25 mouse cellular contexts compared by ENCODE assay signal in genomic region chr12:16378501-16378900, GRCm38 (mm10).
DNase-seq lines count a peak whose midpoint lies in the region; ATAC-seq lines count a peak whose summit lies in the region.
"Had no signal": no experiment of that assay in that cellular context is flagged by ENCODE, and none has a peak within 500 bp of the region (broad histone marks: within the 10 kb centered on the region; RNA-seq: fewer than 3 reads in every experiment).

No protein-coding gene starts in this region.

- no peak for DNase-seq in neural tube, embryonic 10.5 days (ENCODE audit: extremely low spot score, low spot score)
- peak; percentile 74 for DNase-seq in 3T3-L1 (ENCODE audit: low read depth, low spot score)
- peak; percentile 48 for DNase-seq in MN1 (ENCODE audit: low spot score)
- DNase-seq in fat pad, adult 2 months (ENCODE audit: extremely low read depth, low read depth, low spot score) = peak; percentile 84
- no peak for DNase-seq in layer of hippocampus, adult 9-11 months
- no peak for DNase-seq in right cerebral cortex, postnatal 10 days (ENCODE audit: low spot score in 2 of 2)
- DNase-seq in heart, adult 18-20 months = no peak
- DNase-seq: adrenal gland, adult 8-10 months; adrenal gland, postnatal 14 days; adrenal gland, postnatal 36 days; B cell, adult 2 months; cerebellum, adult 11-12 months; cerebellum, adult 2 months; cerebellum, adult 9-10 months; cerebellum, postnatal 25 days had no signal

- 62% methylated on average over 3 of the region's 3 CpGs for WGBS in neural tube, embryonic 15.5 days

- no peaks in the 10 kb centered on the region for H3K36me3 ChIP-seq in neural tube, embryonic 15.5 days
- H3K36me3 ChIP-seq: embryonic facial prominence, embryonic 13.5 days; forebrain, embryonic 10.5 days; forebrain, embryonic 12.5 days; G1E had no signal

- no peak overlapping the region for H3K4me3 ChIP-seq in neural tube, embryonic 15.5 days (replicated peaks)
- H3K4me3 ChIP-seq: embryonic facial prominence, embryonic 13.5 days; forebrain, embryonic 10.5 days; forebrain, embryonic 12.5 days had no signal

- H3K9ac ChIP-seq in neural tube, embryonic 15.5 days (replicated peaks) = no peak overlapping the region
- H3K9ac ChIP-seq: embryonic facial prominence, embryonic 13.5 days; forebrain, embryonic 12.5 days had no signal

- no peak overlapping the region for H3K27ac ChIP-seq in neural tube, embryonic 15.5 days (replicated peaks)
- H3K27ac ChIP-seq: embryonic facial prominence, embryonic 13.5 days; forebrain, embryonic 10.5 days; forebrain, embryonic 12.5 days had no signal

- no peaks in the 10 kb centered on the region for H3K27me3 ChIP-seq in neural tube, embryonic 15.5 days (replicated peaks)
- H3K27me3 ChIP-seq: CH12.LX; embryonic facial prominence, embryonic 13.5 days; forebrain, embryonic 12.5 days; Patski had no signal

- H3K4me1 ChIP-seq in neural tube, embryonic 15.5 days = no peaks in the 10 kb centered on the region
- H3K4me1 ChIP-seq: forebrain, embryonic 10.5 days; forebrain, embryonic 12.5 days had no signal

- H3K4me2 ChIP-seq in neural tube, embryonic 15.5 days = no peak overlapping the region
- H3K4me2 ChIP-seq: embryonic facial prominence, embryonic 13.5 days; forebrain, embryonic 12.5 days had no signal

- H3K9me3 ChIP-seq in neural tube, embryonic 15.5 days (replicated peaks) = no peaks in the 10 kb centered on the region
- H3K9me3 ChIP-seq: embryonic facial prominence, embryonic 13.5 days; forebrain, embryonic 10.5 days; forebrain, embryonic 12.5 days; G1E had no signal

- peak; percentile 24; the same call in 1 of the 2 replicates for ATAC-seq in neural tube, embryonic 15.5 days (ENCODE audit: low FRiP score)
- ATAC-seq: activated CD4-positive, CD25-positive, alpha-beta regulatory T cell, adult 4 months; CD4-positive, CD25-positive, alpha-beta regulatory T cell, adult 4 months; forebrain, embryonic 14.5 days; Patski had no signal

Comparison
In these comparisons a context has a peak if more than half of its experiments do, and no peak if none do; other contexts are left out.
1. DNase-seq: peak in 3T3-L1 (single experiment), MN1 (single experiment) and fat pad, adult 2 months (single experiment); none in neural tube, embryonic 10.5 days (single experiment), layer of hippocampus, adult 9-11 months (single experiment), right cerebral cortex, postnatal 10 days (0 of 2) and heart, adult 18-20 months (0 of 2).